Mouse (Mus musculus): Measurements from ENCODE around the gene Nudt16. TPM values are rescaled to one million over a fixed set of nuclear protein-coding genes. Genes with fewer than 3 reads are reported as not detected.

Gene Nudt16
- polyA plus RNA-seq, 1 experiment from 2014 or later, result 12.0 TPM

Other genes starting within 250 kb of the Nudt16 start
- gene Mrpl3, start 78.6 kb downstream of the Nudt16 start, polyA plus RNA-seq (2016; fragmentation: Nextera tagmentation; extraction: Ambion mirVana), result 113 and 126 TPM in 2 replicates
- not detected in 2 replicates for gene 1700080E11Rik, start 13.3 kb upstream of the Nudt16 start, polyA plus RNA-seq (2016; fragmentation: Nextera tagmentation; extraction: Ambion mirVana)

All from embryonic facial prominence, embryonic 12.5 days (tissue).